7 mouse cellular contexts compared by ENCODE assay signal in the genomic region with DNA sequence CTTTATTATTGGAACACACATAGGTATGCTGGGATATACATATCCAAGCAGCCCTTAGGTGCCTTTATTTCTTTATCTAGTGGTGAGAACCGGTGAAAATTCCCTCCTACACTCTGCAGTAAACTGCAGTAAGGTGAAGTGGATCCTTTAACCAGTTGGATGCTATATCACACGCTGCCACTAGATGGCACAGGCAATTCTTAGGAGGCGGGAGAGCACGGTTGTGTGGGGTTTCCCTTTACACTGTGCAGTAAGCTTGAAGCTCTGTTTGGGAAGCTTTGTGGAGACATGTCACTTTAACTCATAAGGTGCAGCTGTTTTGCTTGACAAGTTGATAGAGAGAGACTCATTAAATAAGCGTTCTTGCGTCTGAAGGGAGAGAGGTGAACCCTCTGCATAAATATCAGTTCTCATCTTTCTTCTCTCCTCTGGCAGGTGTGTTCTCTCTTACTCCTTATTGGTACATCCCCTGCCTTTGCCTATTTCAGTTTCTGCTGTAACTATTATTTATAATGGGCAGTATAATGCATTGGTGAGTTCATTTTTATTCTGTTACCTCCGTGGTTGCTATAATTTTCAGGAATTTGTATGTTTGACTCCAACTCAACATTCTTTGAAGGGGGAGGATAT. TPM values are rescaled to one million over a fixed set of nuclear protein-coding genes. Genes with fewer than 3 reads are reported as not detected.
DNase-seq lines count a peak whose midpoint lies in the region; ATAC-seq and TF ChIP-seq lines count a peak whose summit lies in the region.

No protein-coding gene starts in this region.

- peak; percentile 89 for TF ChIP-seq CTCF in Patski (IDR thresholded peaks at IDR 0.05)

- H3K9ac ChIP-seq in forebrain, embryonic 12.5 days: no peak overlapping the region
- H3K9ac ChIP-seq in hindbrain, embryonic 15.5 days: no peak overlapping the region

- DNase-seq in Patski (ENCODE audit: low read depth, low spot score): no peak
- DNase-seq in c-Kit-positive CD71-positive TER-119-negative erythroid progenitor cells, embryonic 14.5 days (ENCODE audit: low read depth): peak; percentile 43
- DNase-seq in left cerebral cortex, adult 18-20 months (ENCODE audit: low spot score in 2 of 2): peak; percentile 76 to 81
- DNase-seq in right cerebral cortex, postnatal 14 days: peak; percentile 76

- no peak overlapping the region for H3K27ac ChIP-seq in forebrain, embryonic 12.5 days
- H3K27ac ChIP-seq in hindbrain, embryonic 15.5 days (replicated peaks): no peak overlapping the region

- no peak overlapping the region for H3K4me3 ChIP-seq in forebrain, embryonic 12.5 days (replicated peaks)
- H3K4me3 ChIP-seq in hindbrain, embryonic 15.5 days: no peak overlapping the region

- 10% methylated on average over 7 of the region's 7 CpGs for WGBS in forebrain, embryonic 12.5 days
- WGBS in hindbrain, embryonic 15.5 days: 9% methylated on average over 7 of the region's 7 CpGs

- H3K9me3 ChIP-seq in forebrain, embryonic 12.5 days: no peaks in the 10 kb centered on the region
- no peaks in the 10 kb centered on the region for H3K9me3 ChIP-seq in hindbrain, embryonic 15.5 days

- CTCF ChIA-PET in Patski (lab: Charles Lee): no interaction called here

- peaks cover 30% of the 10 kb centered on the region for H3K27me3 ChIP-seq in Patski
- H3K27me3 ChIP-seq in forebrain, embryonic 12.5 days: 0 out of 2 replicates have a peak, but pooled peaks cover 3% of the 10 kb centered on the region
- H3K27me3 ChIP-seq in hindbrain, embryonic 15.5 days: no peaks in the 10 kb centered on the region

- no peak overlapping the region for H3K4me2 ChIP-seq in forebrain, embryonic 12.5 days
- peak overlapping the region; percentile 5; the same call in 1 of the 2 replicates for H3K4me2 ChIP-seq in hindbrain, embryonic 15.5 days

- in situ Hi-C loops in Patski (cut with MboI; ENCODE audit: low pct_unique_long_range_greater_than_20kb): no loop called here

- no peaks in the 10 kb centered on the region for H3K36me3 ChIP-seq in forebrain, embryonic 12.5 days (replicated peaks)
- no peaks in the 10 kb centered on the region for H3K36me3 ChIP-seq in hindbrain, embryonic 15.5 days

- no peaks in the 10 kb centered on the region for H3K4me1 ChIP-seq in forebrain, embryonic 12.5 days
- no peaks in the 10 kb centered on the region for H3K4me1 ChIP-seq in hindbrain, embryonic 15.5 days (replicated peaks)

- peak; percentile 92 for ATAC-seq in Patski
- ATAC-seq in forebrain, embryonic 12.5 days (ENCODE audit: low FRiP score): peak; percentile 75
- peak; percentile 94 for ATAC-seq in hindbrain, embryonic 15.5 days (ENCODE audit: low FRiP score, low read depth)
- ATAC-seq in megakaryocyte, adult 5-6 weeks (ENCODE audit: poor library complexity, severe bottlenecking): peak; percentile 94

- POLR2A ChIA-PET in Patski (lab: Charles Lee): no interaction called here

RNA-seq across cellular contexts. Expression of a gene that starts 22.9 kb away (rescaled TPM):
- polyA plus RNA-seq in Patski (2021): 42.3 TPM
- 90.5 and 92.2 TPM in 2 replicates for polyA plus RNA-seq in forebrain, embryonic 12.5 days (2016; fragmentation: Nextera tagmentation; extraction: Ambion mirVana)
- 172 and 186 TPM in 2 replicates for polyA plus RNA-seq in hindbrain, embryonic 15.5 days (2015; fragmentation: Nextera tagmentation; extraction: Ambion mirVana)
- 100 to 1,000 TPM; 207 to 216 TPM for total RNA-seq in left cerebral cortex, adult 18-20 months (2021)
- total RNA-seq in megakaryocyte, adult 5-6 weeks (2015): 18.4 and 25.0 TPM in 2 replicates
- 13.3 and 23.3 TPM in 2 replicates for total RNA-seq in megakaryocyte, adult 5-6 weeks (2017)
